In the genomic region with DNA sequence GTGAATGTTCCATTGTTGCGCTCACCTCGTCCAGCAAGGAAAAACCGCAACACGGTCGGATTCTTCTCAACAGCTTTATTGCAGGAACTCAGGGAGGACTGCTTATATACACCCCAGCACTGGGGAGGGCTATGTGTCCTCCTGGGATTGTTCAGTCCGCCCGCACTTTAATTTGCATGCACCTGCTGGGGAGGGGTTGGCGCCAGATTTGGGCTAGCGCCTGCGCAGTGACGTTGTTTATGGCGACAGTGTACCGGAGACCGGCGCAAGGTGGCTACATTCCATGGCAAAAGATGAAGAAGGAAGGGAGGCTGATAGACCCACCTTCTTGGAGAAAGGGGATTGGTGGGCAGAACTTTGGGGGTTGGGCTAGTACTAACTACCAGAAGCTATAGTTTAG, we compare ENCODE assay signal across 29 mouse cellular contexts. TPM values are rescaled to one million over a fixed set of nuclear protein-coding genes. Genes with fewer than 3 reads are reported as not detected.
DNase-seq lines count a peak whose midpoint lies in the region; TF ChIP-seq lines count a peak whose summit lies in the region.
"Had no signal": no experiment of that assay in that cellular context is flagged by ENCODE, and none has a peak within 500 bp of the region (broad histone marks: within the 10 kb centered on the region; RNA-seq: fewer than 3 reads in every experiment).

No protein-coding gene starts in this region.

- H3K36me3 ChIP-seq in CH12.LX (replicated peaks in 1 of 2; ENCODE audit: control insufficient read depth in 1 of 2, insufficient read depth in 1 of 2, low read length in 1 of 2), result no peaks in the 10 kb centered on the region
- H3K36me3 ChIP-seq: embryonic facial prominence, embryonic 13.5 days; embryonic facial prominence, embryonic 15.5 days; forebrain, embryonic 10.5 days; forebrain, embryonic 12.5 days; G1E had no signal

- no peak for TF ChIP-seq CTCF in CH12.LX (conservative IDR thresholded peaks at IDR 0.05 in 1 of 2, IDR thresholded peaks at IDR 0.05 in 1 of 2; ENCODE audit: low read depth in 2 of 2, low read length in 2 of 2)

- no peak for TF ChIP-seq RAD21 in CH12.LX (IDR thresholded peaks at IDR 0.05; ENCODE audit: low read depth, low read length)

- H3K79me2 ChIP-seq in CH12.LX (replicated peaks; ENCODE audit: control insufficient read depth, extremely low read depth, insufficient read depth, poor library complexity, severe bottlenecking), result no peaks in the 10 kb centered on the region

- TF ChIP-seq POLR2A in CH12.LX (IDR thresholded peaks at IDR 0.05; ENCODE audit: low read depth, low read length), result no peak

- DNase-seq in cerebellum, adult 9-11 months, result peak; percentile 38
- no peak for DNase-seq in cerebellum, adult 8-10 months
- DNase-seq in cerebellum, postnatal 25 days, result peak; percentile 47 to 52
- DNase-seq in cerebellum, adult 11-12 months, result no peak
- DNase-seq in CH12.LX (ENCODE audit: extremely low read depth), result peak; percentile 28
- peak; percentile 56 for DNase-seq in R1 (ENCODE audit: low read depth, low spot score)
- DNase-seq in frontal cortex, postnatal 10 days (ENCODE audit: low spot score in 2 of 2), result no peak
- DNase-seq: adrenal gland, adult 2 months; adrenal gland, postnatal 10 days; adrenal gland, postnatal 25 days; B cell, adult 2 months; cerebellum, adult 11 months; cerebellum, adult 9-10 months; embryo, embryonic 11 days had no signal

- peaks cover 0 to 20% of the 10 kb centered on the region in 2 experiments; a peak in 2 of 4 replicates for H3K4me1 ChIP-seq in CH12.LX (ENCODE audit: control insufficient read depth in 1 of 2, insufficient read depth in 2 of 2)
- H3K4me1 ChIP-seq: embryonic facial prominence, embryonic 13.5 days; embryonic facial prominence, embryonic 15.5 days; forebrain, embryonic 10.5 days; forebrain, embryonic 12.5 days had no signal

- peaks cover 9% of the 10 kb centered on the region for H3K27me3 ChIP-seq in CH12.LX (replicated peaks)
- H3K27me3 ChIP-seq: embryonic facial prominence, embryonic 13.5 days; embryonic facial prominence, embryonic 15.5 days; Patski had no signal

- in situ Hi-C loops in CH12.LX (cut with MboI; ENCODE audit: low pct_ligation_motif_present, low pct_unique_long_range_greater_than_20kb, low sequenced_read_pairs), result loop anchor here (5.0 kb wide), 1 partner anchor 88 kb away; no protein-coding TSS in a partner anchor

- TF ChIP-seq EP300 in CH12.LX (IDR thresholded peaks at IDR 0.05; ENCODE audit: low read length), result no peak

- dilution Hi-C loops in CH12.LX (cut with MboI; ENCODE audit: extremely low pct_ligation_motif_present, extremely low pct_unique_long_range_greater_than_20kb, low sequenced_read_pairs), result no loop called here

- H3K9me3 ChIP-seq in CH12.LX (replicated peaks; ENCODE audit: low read length), result peaks cover 2% of the 10 kb centered on the region
- H3K9me3 ChIP-seq: embryonic facial prominence, embryonic 13.5 days; embryonic facial prominence, embryonic 15.5 days; forebrain, embryonic 10.5 days; forebrain, embryonic 12.5 days; G1E had no signal

- H3K9ac ChIP-seq in CH12.LX (ENCODE audit: insufficient read depth, low read depth), result no peak overlapping the region
- H3K9ac ChIP-seq: embryonic facial prominence, embryonic 13.5 days; embryonic facial prominence, embryonic 15.5 days; forebrain, embryonic 12.5 days had no signal

- peak overlapping the region; percentile 60 for H3K4me2 ChIP-seq in CH12.LX (ENCODE audit: insufficient read depth, low read depth, poor library complexity, severe bottlenecking)
- H3K4me2 ChIP-seq: embryonic facial prominence, embryonic 13.5 days; embryonic facial prominence, embryonic 15.5 days; forebrain, embryonic 12.5 days had no signal

- no peak overlapping the region for H3K27ac ChIP-seq in CH12.LX (ENCODE audit: insufficient read depth, low read depth)
- H3K27ac ChIP-seq: embryonic facial prominence, embryonic 13.5 days; embryonic facial prominence, embryonic 15.5 days; forebrain, embryonic 10.5 days; forebrain, embryonic 12.5 days had no signal

- peak overlapping the region in 1 of 3 experiments; percentile 34 for H3K4me3 ChIP-seq in CH12.LX (replicated peaks in 1 of 3; ENCODE audit: low read depth in 2 of 3, low read length in 2 of 3, poor library complexity in 1 of 3)
- H3K4me3 ChIP-seq: embryonic facial prominence, embryonic 13.5 days; embryonic facial prominence, embryonic 15.5 days; erythroblast, embryonic 14.5 days; forebrain, embryonic 10.5 days; forebrain, embryonic 12.5 days had no signal

TF ChIP-seq in CH12.LX, 34 proteins besides CTCF, POLR2A, EP300 and RAD21:
- TF ChIP-seq CHD1 (IDR thresholded peaks at IDR 0.05; ENCODE audit: low read depth, low read length) (no peak), MYC (IDR thresholded peaks at IDR 0.05; ENCODE audit: low read depth, low read length) (no peak), SIN3A (IDR thresholded peaks at IDR 0.05; ENCODE audit: low read length) (no peak), MAFK (IDR thresholded peaks at IDR 0.05; ENCODE audit: insufficient replicate concordance, low read length) (no peak), GABPA (IDR thresholded peaks at IDR 0.05; ENCODE audit: insufficient replicate concordance, low read depth, low read length) (no peak), ETS1 (conservative IDR thresholded peaks at IDR 0.05; ENCODE audit: low read depth, low read length) (no peak), ZMIZ1 (IDR thresholded peaks at IDR 0.05; ENCODE audit: low read depth, low read length) (no peak), RCOR1 (conservative IDR thresholded peaks at IDR 0.05; ENCODE audit: low read depth, low read length) (no peak), JUND (conservative IDR thresholded peaks at IDR 0.05; ENCODE audit: low read depth, low read length) (no peak), PAX5 (IDR thresholded peaks at IDR 0.05; ENCODE audit: low read length) (no peak), IRF4 (IDR thresholded peaks at IDR 0.05; ENCODE audit: low read depth, low read length) (no peak), BHLHE40 (IDR thresholded peaks at IDR 0.05; ENCODE audit: low read depth, low read length) (peak; percentile 63; the same call in 1 of the 2 replicates), USF2 (conservative IDR thresholded peaks at IDR 0.05; ENCODE audit: low read depth, low read length) (no peak), JUN (IDR thresholded peaks at IDR 0.05; ENCODE audit: insufficient read depth, low read depth, low read length) (no peak), POLR2AphosphoS2 (IDR thresholded peaks at IDR 0.05; ENCODE audit: low read depth, low read length) (no peak), TBP (conservative IDR thresholded peaks at IDR 0.05; ENCODE audit: low read depth, low read length) (0 out of 2 replicates have a peak, but pooled peaks have one; percentile 41), USF1 (IDR thresholded peaks at IDR 0.05; ENCODE audit: low read depth, low read length) (no peak), NRF1 (IDR thresholded peaks at IDR 0.05; ENCODE audit: low read depth, low read length) (peak; percentile 88), E2F4 (IDR thresholded peaks at IDR 0.05; ENCODE audit: insufficient replicate concordance, low read depth, low read length) (0 out of 2 replicates have a peak, but pooled peaks have one; percentile 41), ZKSCAN1 (IDR thresholded peaks at IDR 0.05; ENCODE audit: borderline replicate concordance, low read depth, low read length) (no peak), ZNF384 (IDR thresholded peaks at IDR 0.05; ENCODE audit: low read depth, low read length) (no peak), MAX (IDR thresholded peaks at IDR 0.05; ENCODE audit: low read length) (no peak; the same call in 1 of the 2 replicates), UBTF (IDR thresholded peaks at IDR 0.05; ENCODE audit: low read depth, low read length) (no peak), ZC3H11A (IDR thresholded peaks at IDR 0.05; ENCODE audit: low read depth, low read length) (no peak)
TF ChIP-seq in CH12.LX: peak in this region for 4.

RNA-seq across cellular contexts. Expression of a gene that starts 20.5 kb away (rescaled TPM):
- total RNA-seq in CH12.LX (2012; rRNA removed), result 0.04 TPM in 1 of 2 replicates, not detected in the other
- total RNA-seq in CH12.LX (2014; rRNA removed), result 0.09 and 0.17 TPM in 2 replicates
- 0.15 and 0.20 TPM in 2 replicates for polyA plus RNA-seq in CH12.LX (2012; ENCODE audit: insufficient read length, low read depth)
- total RNA-seq: common myeloid progenitor, adult 5-6 weeks; gastrocnemius, adult 18-20 months had no signal
- polyA plus RNA-seq: CD4-positive, CD25-positive, alpha-beta regulatory T cell, adult 4 months; erythroblast, embryonic 14.5 days; G1E; Patski had no signal

RNA-seq across cellular contexts. Expression of a gene that starts 39.3 kb away (rescaled TPM):
- not detected in 2 replicates for total RNA-seq in CH12.LX (2012; rRNA removed)
- not detected in 2 replicates for total RNA-seq in CH12.LX (2014; rRNA removed)
- polyA plus RNA-seq in CH12.LX (2012; ENCODE audit: insufficient read length, low read depth), result not detected in 2 replicates
- total RNA-seq: adrenal gland, adult 2 months; adrenal gland, postnatal 10 days; adrenal gland, postnatal 25 days; adrenal gland, postnatal 4 days; common myeloid progenitor, adult 5-6 weeks; gastrocnemius, adult 18-20 months had no signal
- polyA plus RNA-seq: adrenal gland, adult 2 months; brain, embryonic 14.5 days; CD4-positive, CD25-positive, alpha-beta regulatory T cell, adult 4 months; embryonic facial prominence, embryonic 11.5 days; embryonic facial prominence, embryonic 15.5 days; erythroblast, embryonic 14.5 days; forebrain, embryonic 10.5 days; forebrain, embryonic 12.5 days; forebrain, embryonic 14.5 days; frontal cortex, adult 2 months; G1E; Patski had no signal

Comparison
In these comparisons a context has a peak if more than half of its experiments do, and no peak if none do; other contexts are left out.
1. DNase-seq: peak in cerebellum, adult 9-11 months (single experiment), cerebellum, postnatal 25 days (2 of 2), CH12.LX (single experiment) and R1 (single experiment); none in cerebellum, adult 8-10 months (single experiment), cerebellum, adult 11-12 months (single experiment) and frontal cortex, postnatal 10 days (0 of 2).